Mouse (Mus musculus): ENCODE measurements around the gene Map1b. TPM values are rescaled to one million over a fixed set of nuclear protein-coding genes. Genes with fewer than 3 reads are reported as not detected.

The Map1b gene
- polyA plus RNA-seq, 1 experiment from 2014 or later: 1,223 TPM

Other genes starting within 250 kb of the Map1b start
- gene Ptcd2, start 171.8 kb downstream of the Map1b start, polyA plus RNA-seq (2016; fragmentation: Nextera tagmentation; extraction: Ambion mirVana): 45.3 and 47.3 TPM in 2 replicates
- gene Mrps27, start 171.8 kb downstream of the Map1b start, polyA plus RNA-seq (2016; fragmentation: Nextera tagmentation; extraction: Ambion mirVana): 45.9 and 49.4 TPM in 2 replicates

Data from neural tube, embryonic 12.5 days (tissue).